Mouse (Mus musculus) erythroblast, embryonic 14.5 days (primary cell): Measurements from ENCODE around the gene Fmod. TPM values are rescaled to one million over a fixed set of nuclear protein-coding genes. Genes with fewer than 3 reads are reported as not detected.

Experiments used
- H3K27me3 ChIP-seq: 2 replicates; pipeline ENCODE4 v1.6.1; 2012; ENCODE audit warnings: inconsistent platforms; ENCODE audit not compliant: control insufficient read depth
- H3K36me3 ChIP-seq: 2 replicates; pipeline ENCODE4 v1.6.1; 2012; ENCODE audit warnings: mild to moderate bottlenecking, inconsistent platforms; ENCODE audit not compliant: control insufficient read depth
- H3K4me1 ChIP-seq: 2 replicates; pipeline ENCODE4 v1.6.1; 2012; ENCODE audit warnings: inconsistent platforms; ENCODE audit not compliant: control insufficient read depth
- H3K4me3 ChIP-seq: replicated peaks from 2 replicates; pipeline ENCODE3; 2012; ENCODE audit warnings: moderate library complexity, mild to moderate bottlenecking, inconsistent platforms
- H3K9me3 ChIP-seq: 2 replicates; pipeline ENCODE4 v1.6.1; 2012; ENCODE audit warnings: low read length, inconsistent platforms, mixed read lengths; ENCODE audit not compliant: control insufficient read depth
- GATA1 ChIP-seq: IDR thresholded peaks from 2 replicates; pipeline ENCODE4 v1.6.1; 2012; ENCODE audit warnings: low read length, inconsistent platforms, mixed read lengths
- TAL1 ChIP-seq: IDR thresholded peaks from 3 replicates; pipeline ENCODE4 v1.6.1; 2012; ENCODE audit warnings: low read length, inconsistent platforms, mixed read lengths
- polyA plus RNA-seq: library from polyadenylated mRNA; stranded (reverse); fragments of >175 nt; gene quantifications from 2 replicates; pipeline ENCODE4 v1.2.3, GENCODE M21; 2012

Gene Fmod
- polyA plus RNA-seq, 1 experiment = not detected

DNA sequence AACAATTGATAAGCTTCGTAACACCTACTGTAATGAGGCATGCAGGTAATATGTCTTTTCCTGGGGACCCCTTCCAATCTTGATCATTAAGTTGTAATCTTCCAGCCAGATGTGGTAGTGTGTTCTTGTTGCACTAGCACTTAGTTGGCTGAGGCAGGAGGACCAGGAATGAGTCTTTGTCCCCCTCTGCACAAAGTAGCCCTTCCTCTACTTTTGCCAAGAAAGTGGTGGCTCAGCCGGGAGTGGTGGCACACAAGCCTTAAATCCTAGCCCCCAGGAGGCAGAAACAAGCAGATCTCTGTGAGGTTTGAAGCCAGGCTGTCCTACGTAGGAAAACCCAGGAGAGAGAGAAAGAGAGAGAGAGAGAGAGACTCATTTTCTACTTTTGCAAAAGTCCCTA lies 24.9 kb downstream of the Fmod start:
- H3K27me3 ChIP-seq = peaks cover 93% of the 10 kb centered on the region
- H3K4me3 ChIP-seq = no peak overlapping the region
- peaks cover 86% of the 10 kb centered on the region for H3K4me1 ChIP-seq
- peaks cover 8% of the 10 kb centered on the region; the same call in 1 of the 2 replicates for H3K9me3 ChIP-seq
- TF ChIP-seq TAL1 (no peak), GATA1 (no peak)
- no peaks in the 10 kb centered on the region for H3K36me3 ChIP-seq

- Histone ChIP-seq H3K9me3 (peaks cover 8% of the 10 kb centered on the region; the same call in 1 of the 2 replicates), H3K27me3 (peaks cover 95% of the 10 kb centered on the region), H3K4me3 (peak overlapping the region; percentile 6), H3K36me3 (no peaks in the 10 kb centered on the region), H3K4me1 (peaks cover 86% of the 10 kb centered on the region)
- TF ChIP-seq TAL1 (no peak), GATA1 (no peak)
These were observed 25.5 kb downstream of the Fmod start for GRCm38 (mm10) chr1:134062411-134063085.

DNA sequence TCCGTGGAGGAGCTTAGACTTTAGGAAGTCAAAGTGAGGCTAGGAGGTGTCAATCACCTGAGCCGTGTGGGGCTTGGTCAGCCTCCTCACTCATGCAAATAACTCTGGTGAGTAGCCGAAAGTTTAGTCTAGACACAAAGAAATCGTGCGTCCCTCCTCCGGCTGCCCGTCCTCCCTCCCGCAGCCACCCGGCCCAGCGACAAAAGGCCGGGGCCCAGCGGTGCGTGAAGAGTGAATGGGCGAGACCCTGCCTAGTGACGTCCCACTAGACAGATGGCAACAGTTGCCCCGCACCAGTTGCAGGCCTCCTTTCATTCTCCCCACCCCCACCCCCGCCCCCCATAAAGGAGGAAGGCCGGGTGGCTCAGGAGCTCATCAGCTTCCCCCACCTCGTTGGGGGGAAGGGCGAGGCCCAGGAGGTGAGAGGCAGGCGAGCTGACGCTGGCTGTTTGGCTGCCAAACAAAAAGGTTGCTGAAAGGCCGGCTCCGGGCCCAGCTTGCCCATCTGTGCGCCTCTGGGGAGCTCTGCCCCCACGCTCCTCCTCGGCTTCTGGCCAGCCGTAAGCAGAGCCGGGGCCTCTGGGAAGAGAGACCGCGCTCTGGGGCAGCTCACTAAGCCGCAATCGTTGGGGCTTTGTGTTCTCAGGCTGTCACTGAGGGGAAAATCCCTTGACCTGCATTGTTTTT lies 26.2 kb downstream of the Fmod start:
- H3K4me3 ChIP-seq = peak overlapping the region; percentile 6
- H3K36me3 ChIP-seq = no peaks in the 10 kb centered on the region
- peaks cover 85% of the 10 kb centered on the region for H3K4me1 ChIP-seq
- H3K9me3 ChIP-seq = peaks cover 8% of the 10 kb centered on the region; the same call in 1 of the 2 replicates
- TF ChIP-seq TAL1 (no peak), GATA1 (no peak)
- peaks cover 95% of the 10 kb centered on the region for H3K27me3 ChIP-seq

- TF ChIP-seq GATA1 = no peak
- no peak for TF ChIP-seq TAL1
- peaks cover 83% of the 10 kb centered on the region for H3K4me1 ChIP-seq
- no peak overlapping the region for H3K4me3 ChIP-seq
- no peaks in the 10 kb centered on the region for H3K36me3 ChIP-seq
- peaks cover 94% of the 10 kb centered on the region for H3K27me3 ChIP-seq
- H3K9me3 ChIP-seq = peaks cover 8% of the 10 kb centered on the region; the same call in 1 of the 2 replicates
These were observed 26.7 kb downstream of the Fmod start for GRCm38 (mm10) chr1:134063773-134064125.

- Histone ChIP-seq H3K36me3 (no peaks in the 10 kb centered on the region), H3K4me3 (no peak overlapping the region), H3K27me3 (peaks cover 97% of the 10 kb centered on the region), H3K4me1 (peaks cover 80% of the 10 kb centered on the region), H3K9me3 (peaks cover 8% of the 10 kb centered on the region; the same call in 1 of the 2 replicates)
- no peak for TF ChIP-seq TAL1
- no peak for TF ChIP-seq GATA1
These were observed 27.3 kb downstream of the Fmod start for GRCm38 (mm10) chr1:134064296-134064831.

DNA sequence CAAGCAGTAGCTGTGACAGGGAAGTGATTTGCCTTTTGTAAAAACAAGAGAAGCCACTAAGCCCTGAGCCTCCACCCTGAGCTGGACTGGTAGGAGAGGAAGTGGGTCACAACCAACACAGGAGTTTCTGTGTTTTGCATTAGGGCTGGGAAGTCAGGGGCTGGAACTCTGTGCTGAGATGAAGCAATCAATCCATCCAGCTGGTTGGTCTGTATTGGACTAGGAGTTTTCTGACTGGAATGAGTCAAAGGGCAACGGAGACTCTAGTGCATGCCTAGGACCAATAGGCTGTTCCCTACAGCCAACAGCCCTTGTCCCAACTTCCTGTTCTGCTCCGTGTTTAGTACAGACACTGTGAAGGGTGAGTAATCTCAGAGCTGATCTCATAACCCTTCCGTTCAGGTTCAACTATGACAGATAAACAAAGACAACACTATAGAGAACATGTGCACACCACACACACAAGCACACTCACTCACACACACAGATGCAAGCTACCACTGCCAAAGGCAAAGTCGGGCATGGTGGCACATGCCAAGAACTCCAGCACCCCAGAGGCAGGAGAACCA lies 28.3 kb downstream of the Fmod start:
- TF ChIP-seq TAL1 (no peak), GATA1 (no peak)
- H3K9me3 ChIP-seq = peaks cover 8% of the 10 kb centered on the region; the same call in 1 of the 2 replicates
- peaks cover 80% of the 10 kb centered on the region for H3K4me1 ChIP-seq
- no peaks in the 10 kb centered on the region for H3K36me3 ChIP-seq
- peaks cover 94% of the 10 kb centered on the region for H3K27me3 ChIP-seq
- no peak overlapping the region for H3K4me3 ChIP-seq

DNA sequence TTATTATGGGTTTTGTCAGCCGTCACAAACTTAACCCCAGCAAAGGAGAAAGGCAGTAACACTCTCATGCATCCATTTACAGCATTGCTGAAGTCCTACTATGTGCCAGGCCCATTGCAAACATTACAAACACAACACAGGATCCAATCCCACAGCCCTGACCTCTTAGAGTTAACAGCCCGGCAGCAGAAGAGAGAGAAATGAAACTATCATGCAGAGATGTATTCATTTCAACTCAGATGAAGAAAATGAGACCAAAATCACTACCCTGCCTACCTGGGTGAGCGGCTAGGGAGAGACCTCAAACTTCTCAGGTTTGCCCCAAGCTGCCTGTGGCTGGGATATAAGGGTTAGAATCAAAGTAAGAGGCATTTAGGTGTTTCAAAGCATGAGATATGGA lies 29.5 kb downstream of the Fmod start:
- Histone ChIP-seq H3K4me3 (no peak overlapping the region), H3K9me3 (peaks cover 8% of the 10 kb centered on the region; the same call in 1 of the 2 replicates), H3K27me3 (peaks cover 83% of the 10 kb centered on the region), H3K36me3 (peaks cover 11% of the 10 kb centered on the region), H3K4me1 (peaks cover 80% of the 10 kb centered on the region)
- no peak for TF ChIP-seq TAL1
- TF ChIP-seq GATA1 = no peak

- H3K9me3 ChIP-seq = peaks cover 8% of the 10 kb centered on the region; the same call in 1 of the 2 replicates
- no peak overlapping the region for H3K4me3 ChIP-seq
- peaks cover 80% of the 10 kb centered on the region for H3K4me1 ChIP-seq
- peaks cover 16% of the 10 kb centered on the region for H3K36me3 ChIP-seq
- TF ChIP-seq TAL1 (no peak), GATA1 (no peak)
- H3K27me3 ChIP-seq = peaks cover 76% of the 10 kb centered on the region
These were observed 30.1 kb downstream of the Fmod start for GRCm38 (mm10) chr1:134067143-134067619.
